Mouse (Mus musculus) liver, adult 2 months (tissue): ENCODE results near the gene Gm10912. TPM values are rescaled to one million over a fixed set of nuclear protein-coding genes. Genes with fewer than 3 reads are reported as not detected.
"Not testable (repeated sequence)": the region's sequence is repeated elsewhere in the genome, so short reads cannot be mapped to it uniquely, and the experiment has no call there.

Experiments
- DNase-seq: peaks from one replicate; pipeline ENCODE4 v3.0.0-alpha.2; 2011; ENCODE audit warnings: low read depth, low spot score; ENCODE audit errors: extremely low read depth
- H3K27ac ChIP-seq: fragments of 200-500 bp; replicated peaks from 2 replicates; pipeline ENCODE4 v1.5.1; 2012; ENCODE audit warnings: low read depth, mild to moderate bottlenecking, control low read depth, inconsistent platforms, low read length; ENCODE audit not compliant: insufficient read depth
- H3K27me3 ChIP-seq: fragments of 200-500 bp; 2 replicates; pipeline ENCODE4 v1.6.1; 2012; ENCODE audit warnings: mild to moderate bottlenecking, moderate library complexity, low read length, inconsistent platforms; ENCODE audit not compliant: control insufficient read depth, insufficient read depth
- H3K36me3 ChIP-seq: fragments of 200-500 bp; 2 replicates; pipeline ENCODE4 v1.6.1; 2012; ENCODE audit warnings: low read length, inconsistent platforms; ENCODE audit not compliant: control insufficient read depth, insufficient read depth
- H3K4me1 ChIP-seq: fragments of 200-500 bp; 2 replicates; pipeline ENCODE4 v1.6.1; 2011; ENCODE audit warnings: low read length; ENCODE audit not compliant: control insufficient read depth, insufficient read depth
- H3K4me3 ChIP-seq: fragments of 200-500 bp; 2 replicates; pipeline ENCODE4 v1.5.1; 2011; ENCODE audit warnings: low read depth, mild to moderate bottlenecking, control low read depth, low read length, moderate library complexity; ENCODE audit not compliant: insufficient read depth
- H3K79me2 ChIP-seq: fragments of 200-500 bp; 2 replicates; pipeline ENCODE4 v1.6.1; 2012; ENCODE audit warnings: inconsistent platforms, mild to moderate bottlenecking, low read length, moderate library complexity; ENCODE audit not compliant: control insufficient read depth, insufficient read depth
- H3K9ac ChIP-seq: fragments of 200-500 bp; 2 replicates; pipeline ENCODE4 v1.6.1; 2012; ENCODE audit warnings: low read depth, mild to moderate bottlenecking, control low read depth, inconsistent platforms, low read length
- CTCF ChIP-seq: fragments of 200-500 bp; IDR thresholded peaks from 2 replicates; pipeline ENCODE4 v1.5.1; 2011; ENCODE audit warnings: low read depth, low read length, control low read depth
- POLR2A ChIP-seq: fragments of 200-500 bp; IDR thresholded peaks from 2 replicates; pipeline ENCODE4 v1.6.1; 2011; ENCODE audit warnings: low read length, control low read depth; ENCODE audit not compliant: insufficient read depth; ENCODE audit errors: extremely low read depth
- WGBS: fragments of 180-500 bp; shearing (Covaris S2); methylation state at CpG from one replicate; pipeline ENCODE4 v1.1.7; 2018; 5-methylcytosine and 5-hydroxymethylcytosine counted together
- polyA plus RNA-seq: library from polyadenylated mRNA; depleted of rRNA; stranded (reverse); fragments of >200 nt; gene quantifications from 2 replicates; pipeline ENCODE4 v1.2.3, GENCODE M21; 2012; rRNA removed
- total RNA-seq: library from RNA; depleted of rRNA; stranded (reverse); fragments of >200 nt; gene quantifications from 2 replicates; pipeline ENCODE4 v1.2.3, GENCODE M21; 2014; rRNA removed

Gene Gm10912
- total and polyA plus RNA-seq, 2 experiments = 0.11 to 0.65 TPM

GRCm38 (mm10) chr2:104113563-104113962 is 47.9 kb downstream of the Gm10912 start:
- peak; percentile 27; the same call in 1 of the 2 replicates for TF ChIP-seq CTCF
- not testable (repeated sequence) for H3K4me3 ChIP-seq, H3K27me3 ChIP-seq, H3K9ac ChIP-seq, H3K79me2 ChIP-seq, H3K36me3 ChIP-seq
- Histone ChIP-seq H3K27ac (peak overlapping the region; percentile 60), H3K4me1 (peaks cover 12% of the 10 kb centered on the region)
- DNase-seq = peak; percentile 95

GRCm38 (mm10) chr2:104114898-104115297 is 49.3 kb downstream of the Gm10912 start:
- no peak overlapping the region for H3K9ac ChIP-seq
- no peak overlapping the region for H3K4me3 ChIP-seq
- H3K79me2 ChIP-seq = no peaks in the 10 kb centered on the region
- no peaks in the 10 kb centered on the region for H3K27me3 ChIP-seq
- peaks cover 12% of the 10 kb centered on the region for H3K4me1 ChIP-seq
- DNase-seq = peak; percentile 41
- TF ChIP-seq CTCF (no peak), POLR2A (no peak)
- no peak overlapping the region for H3K27ac ChIP-seq
- 50% methylated on average over 3 of the region's 3 CpGs for WGBS
- no peaks in the 10 kb centered on the region; the same call in 1 of the 2 replicates for H3K36me3 ChIP-seq

Other genes with a start within 250 kb of the Gm10912 start
- 4.5 and 5.1 TPM in 2 replicates for gene Lmo2, start 107.8 kb upstream of the Gm10912 start, total RNA-seq
- gene Lmo2, start 107.8 kb upstream of the Gm10912 start, polyA plus RNA-seq = 2.4 and 3.8 TPM in 2 replicates
- 93.9 and 95.9 TPM in 2 replicates for gene Fbxo3, start 38.1 kb upstream of the Gm10912 start, total RNA-seq
- 32.5 and 32.7 TPM in 2 replicates for gene Fbxo3, start 38.1 kb upstream of the Gm10912 start, polyA plus RNA-seq
- not detected in 2 replicates for gene 4931422A03Rik, start 37.5 kb upstream of the Gm10912 start, total RNA-seq
- gene 4931422A03Rik, start 37.5 kb upstream of the Gm10912 start, polyA plus RNA-seq = not detected in 2 replicates
- not detected in 2 replicates for gene Gm10799, start 2.7 kb downstream of the Gm10912 start, total RNA-seq
- gene Gm10799, start 2.7 kb downstream of the Gm10912 start, polyA plus RNA-seq = not detected in 2 replicates
- gene Cd59b, start 4.0 kb downstream of the Gm10912 start, total RNA-seq = 9.5 and 20.7 TPM in 2 replicates
- 17.7 and 28.1 TPM in 2 replicates for gene Cd59b, start 4.0 kb downstream of the Gm10912 start, polyA plus RNA-seq
- gene Cd59a, start 30.0 kb downstream of the Gm10912 start, total RNA-seq = 62.5 and 69.5 TPM in 2 replicates
- 28.6 and 39.5 TPM in 2 replicates for gene Cd59a, start 30.0 kb downstream of the Gm10912 start, polyA plus RNA-seq
- 0.18 TPM in 1 of 2 replicates, not detected in the other for gene A930018P22Rik, start 56.9 kb downstream of the Gm10912 start, total RNA-seq
- 0.26 and 0.35 TPM in 2 replicates for gene A930018P22Rik, start 56.9 kb downstream of the Gm10912 start, polyA plus RNA-seq